Mouse (Mus musculus) liver, embryonic 14.5 days (tissue): ENCODE results near the gene Inpp5b. TPM values are rescaled to one million over a fixed set of nuclear protein-coding genes. Genes with fewer than 3 reads are reported as not detected.

ENCODE experiments used
- ATAC-seq: fragments of 200-750 bp; cut with Nextera tagmentation; 2 replicates; pipeline ENCODE4 v1.8.0; 2017; ENCODE audit warnings: moderate number of reproducible peaks, mild to moderate bottlenecking, moderate library complexity; ENCODE audit not compliant: insufficient read depth
- DNase-seq, 3 experiments: peaks; one replicate each; pipeline ENCODE4 v3.0.0-alpha.2; 2012 to 2013; ENCODE audit warnings: low read depth in 3 of 3, low spot score in 3 of 3
- H3K27ac ChIP-seq: fragments of 300-500 bp; sonication (generic); 2 replicates; pipeline ENCODE4 v1.5.1; 2014; ENCODE audit warnings: moderate library complexity, mild to moderate bottlenecking, control low read depth, inconsistent platforms
- H3K27me3 ChIP-seq: fragments of 300-500 bp; sonication (generic); 2 replicates; pipeline ENCODE4 v1.6.1; 2014; ENCODE audit warnings: mild to moderate bottlenecking, low read length, moderate library complexity; ENCODE audit not compliant: control insufficient read depth, insufficient read depth
- H3K36me3 ChIP-seq: fragments of 300-500 bp; sonication (generic); replicated peaks from 2 replicates; pipeline ENCODE4 v1.6.1; 2014; ENCODE audit warnings: low read depth; ENCODE audit not compliant: control insufficient read depth, insufficient read depth
- H3K4me1 ChIP-seq, 2 experiments: fragments of 200-500 bp in 1 of 2; fragments of 300-500 bp in 1 of 2; sonication (generic) in 1 of 2; replicated peaks; 2 replicates each; pipeline ENCODE4 v1.6.1; 2012 to 2014; ENCODE audit warnings: antibody characterized with exemption in 1 of 2, inconsistent platforms in 1 of 2, low read length in 1 of 2; ENCODE audit not compliant: control insufficient read depth in 2 of 2, insufficient read depth in 2 of 2
- H3K4me2 ChIP-seq: fragments of 300-500 bp; sonication (generic); 2 replicates; pipeline ENCODE4 v1.6.1; 2014; ENCODE audit warnings: low read depth, mild to moderate bottlenecking, control low read depth, moderate library complexity
- H3K4me3 ChIP-seq, 2 experiments: fragments of 200-500 bp in 1 of 2; fragments of 300-500 bp in 1 of 2; sonication (generic) in 1 of 2; 2 replicates each; pipeline ENCODE4 v1.5.1; 2012 to 2014; ENCODE audit warnings: low read depth in 2 of 2, low read length in 2 of 2, mild to moderate bottlenecking in 2 of 2, control low read depth in 1 of 2, inconsistent platforms in 1 of 2, moderate library complexity in 1 of 2; ENCODE audit not compliant: insufficient read depth in 1 of 2
- H3K9ac ChIP-seq: fragments of 300-500 bp; sonication (generic); replicated peaks from 2 replicates; pipeline ENCODE4 v1.6.1; 2014; ENCODE audit warnings: mild to moderate bottlenecking, control low read depth, moderate library complexity
- H3K9me3 ChIP-seq: fragments of 300-500 bp; sonication (generic); 2 replicates; pipeline ENCODE4 v1.6.1; 2016; ENCODE audit warnings: low read length, mixed read lengths; ENCODE audit not compliant: control insufficient read depth
- CTCF ChIP-seq: IDR thresholded peaks from 2 replicates; pipeline ENCODE4 v1.5.1; 2016; ENCODE audit warnings: antibody characterized with exemption, low read depth, control low read depth
- EP300 ChIP-seq: IDR thresholded peaks from 2 replicates; pipeline ENCODE4 v1.6.1; 2016; ENCODE audit warnings: antibody characterized with exemption, low read depth
- WGBS: fragments of 180-500 bp; shearing (Covaris S2); extraction: QIAGEN DNeasy Blood & Tissue Kit; methylation state at CpG from one replicate; pipeline ENCODE4 v1.1.7; 2014; ENCODE audit not compliant: insufficient replicate concordance; 5-methylcytosine and 5-hydroxymethylcytosine counted together
- polyA plus RNA-seq, 2 experiments: library from polyadenylated mRNA; depleted of rRNA in 1 of 2; stranded (reverse) in 1 of 2; unstranded in 1 of 2; fragments of >200 nt; fragmentation: Nextera tagmentation in 1 of 2; extraction: Ambion mirVana in 1 of 2; gene quantifications; 2 replicates each; pipeline versions ENCODE4 v1.2.1 to v1.2.3; 2012 to 2014

Gene Inpp5b
- polyA plus RNA-seq, 2 experiments: 36.6 to 36.7 TPM

- Histone ChIP-seq H3K36me3 (peaks cover 34% of the 10 kb centered on the region), H3K9ac (no peak overlapping the region), H3K4me2 (no peak overlapping the region), H3K27me3 (no peaks in the 10 kb centered on the region), H3K27ac (no peak overlapping the region), H3K4me1 (peaks cover 0 to 14% of the 10 kb centered on the region in 2 experiments; a peak in 2 of 4 replicates), H3K9me3 (no peaks in the 10 kb centered on the region), H3K4me3 (no peak overlapping the region)
- no peak for DNase-seq
- TF ChIP-seq CTCF (no peak), EP300 (no peak)
- WGBS: 75% methylated on average over 4 of the region's 4 CpGs
- ATAC-seq: no peak
These were observed 77.2 kb downstream of the Inpp5b start for GRCm38 (mm10) chr4:124818832-124819231.

GRCm38 (mm10) chr4:124824967-124825366, 83.3 kb downstream of the Inpp5b start:
- H3K27me3 ChIP-seq: no peaks in the 10 kb centered on the region
- no peak for ATAC-seq
- no peak overlapping the region for H3K4me3 ChIP-seq
- 85% methylated on average over 6 of the region's 6 CpGs for WGBS
- no peak overlapping the region for H3K4me2 ChIP-seq
- H3K36me3 ChIP-seq: peaks cover 48% of the 10 kb centered on the region
- H3K9ac ChIP-seq: no peak overlapping the region
- TF ChIP-seq EP300 (no peak), CTCF (no peak)
- H3K4me1 ChIP-seq: no peaks in the 10 kb centered on the region
- DNase-seq: no peak
- no peak overlapping the region for H3K27ac ChIP-seq
- H3K9me3 ChIP-seq: no peaks in the 10 kb centered on the region

- H3K9ac ChIP-seq: no peak overlapping the region
- H3K27me3 ChIP-seq: no peaks in the 10 kb centered on the region
- H3K4me2 ChIP-seq: no peak overlapping the region
- H3K36me3 ChIP-seq: peaks cover 44% of the 10 kb centered on the region
- DNase-seq (no peak), ATAC-seq (no peak)
- H3K27ac ChIP-seq: no peak overlapping the region
- WGBS: 90% methylated on average over 21 of the region's 21 CpGs
- H3K9me3 ChIP-seq: no peaks in the 10 kb centered on the region
- H3K4me3 ChIP-seq: no peak overlapping the region
- no peak for TF ChIP-seq EP300
- TF ChIP-seq CTCF: no peak
- H3K4me1 ChIP-seq: no peaks in the 10 kb centered on the region
These were observed 83.8 kb downstream of the Inpp5b start for GRCm38 (mm10) chr4:124825371-124825965.

GRCm38 (mm10) chr4:124829671-124830070, 88.0 kb downstream of the Inpp5b start:
- Histone ChIP-seq H3K4me1 (no peaks in the 10 kb centered on the region), H3K9ac (no peak overlapping the region), H3K27ac (no peak overlapping the region), H3K27me3 (no peaks in the 10 kb centered on the region), H3K4me2 (no peak overlapping the region), H3K4me3 (no peak overlapping the region), H3K36me3 (peaks cover 25% of the 10 kb centered on the region), H3K9me3 (no peaks in the 10 kb centered on the region)
- WGBS: 62% methylated on average over 5 of the region's 5 CpGs
- TF ChIP-seq EP300 (no peak), CTCF (no peak)
- ATAC-seq (no peak), DNase-seq (no peak)

- Histone ChIP-seq H3K4me1 (no peaks in the 10 kb centered on the region), H3K4me3 (no peak overlapping the region), H3K27me3 (no peaks in the 10 kb centered on the region), H3K27ac (no peak overlapping the region), H3K4me2 (no peak overlapping the region), H3K9ac (no peak overlapping the region), H3K36me3 (peaks cover 20% of the 10 kb centered on the region), H3K9me3 (no peaks in the 10 kb centered on the region)
- DNase-seq (no peak), ATAC-seq (no peak)
- TF ChIP-seq CTCF: no peak
- no peak for TF ChIP-seq EP300
- WGBS: 88% methylated on average over 10 of the region's 10 CpGs
These were observed 91.1 kb downstream of the Inpp5b start for GRCm38 (mm10) chr4:124832796-124833195.
